Mouse (Mus musculus) frontal cortex, postnatal 25 days (tissue): ENCODE measurements around the gene Fkbp9.

ENCODE experiments used
- DNase-seq, 2 experiments: peaks; one replicate each; pipeline ENCODE4 v3.0.0; 2022; ENCODE audit warnings: low spot score in 2 of 2

The Fkbp9 gene

DNA sequence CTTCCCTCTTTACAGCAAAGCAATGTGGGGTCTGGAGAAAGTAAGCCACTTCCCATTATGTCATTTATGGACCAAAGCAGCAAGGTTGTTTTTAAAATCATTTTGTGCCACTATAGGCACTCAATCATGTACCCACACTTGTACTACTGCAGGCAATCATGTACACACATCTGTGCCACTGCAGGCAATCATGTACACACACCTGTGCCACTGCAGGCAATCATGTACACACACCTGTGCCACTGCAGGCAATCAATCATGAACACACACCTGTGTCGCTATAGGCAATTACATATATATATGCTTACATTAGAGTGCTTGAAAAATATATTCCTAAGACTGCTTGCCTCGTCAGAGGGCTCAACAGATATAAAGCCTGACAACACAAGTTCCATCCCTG, 73.1 kb downstream of the Fkbp9 start:
- DNase-seq = no peak

DNA sequence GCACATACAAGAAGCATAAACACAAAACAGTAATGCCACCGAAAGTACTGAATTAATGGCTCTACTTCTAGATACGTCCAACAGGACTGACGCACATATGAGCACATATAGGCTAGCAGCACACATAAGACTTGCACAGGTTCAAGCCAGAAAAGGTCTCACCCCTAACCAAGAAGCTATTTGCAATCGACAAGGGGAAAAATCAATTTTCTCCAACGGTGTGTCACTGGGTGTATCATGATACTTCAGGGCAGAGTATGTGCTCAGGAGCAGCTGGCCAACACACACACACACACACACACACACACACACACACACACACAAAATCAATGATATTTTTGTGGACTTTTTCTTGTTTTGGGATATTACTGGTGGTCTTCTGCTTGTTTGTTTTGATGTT, 73.6 kb downstream of the Fkbp9 start:
- no peak for DNase-seq

DNA sequence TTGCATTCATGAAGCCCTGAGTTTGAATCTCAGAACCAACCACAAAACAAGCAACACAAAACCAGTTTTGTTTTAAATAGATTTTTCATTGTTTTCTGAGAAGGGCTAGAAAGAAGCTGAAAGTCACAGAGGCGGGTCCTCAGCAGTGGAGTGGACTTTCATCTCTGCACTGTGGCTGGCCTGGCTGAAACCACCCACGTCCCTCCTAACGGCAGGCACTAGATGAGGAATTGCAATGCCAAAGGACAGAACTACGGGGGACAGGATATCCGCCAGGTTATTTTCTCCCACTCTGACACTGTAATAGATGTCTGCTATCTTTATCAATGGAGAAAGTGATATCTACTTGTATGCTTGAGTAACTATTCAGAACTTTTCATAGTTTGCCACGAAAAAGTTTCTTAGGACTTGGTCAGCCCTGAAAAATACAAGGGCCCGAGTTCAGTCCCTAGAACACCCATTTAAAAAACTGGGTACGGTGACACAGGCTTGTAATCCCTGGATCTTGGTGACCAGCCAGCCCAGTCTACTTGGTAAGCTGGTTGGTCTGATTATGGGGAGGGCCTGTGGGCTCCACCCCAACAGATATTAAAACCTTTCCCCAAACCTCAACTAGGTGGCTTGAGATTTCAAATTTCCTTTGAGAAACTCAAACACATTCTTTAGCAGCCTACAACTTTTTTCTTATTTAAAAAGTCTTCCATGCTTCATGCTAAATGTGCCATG, 74.4 kb downstream of the Fkbp9 start:
- no peak for DNase-seq

DNA sequence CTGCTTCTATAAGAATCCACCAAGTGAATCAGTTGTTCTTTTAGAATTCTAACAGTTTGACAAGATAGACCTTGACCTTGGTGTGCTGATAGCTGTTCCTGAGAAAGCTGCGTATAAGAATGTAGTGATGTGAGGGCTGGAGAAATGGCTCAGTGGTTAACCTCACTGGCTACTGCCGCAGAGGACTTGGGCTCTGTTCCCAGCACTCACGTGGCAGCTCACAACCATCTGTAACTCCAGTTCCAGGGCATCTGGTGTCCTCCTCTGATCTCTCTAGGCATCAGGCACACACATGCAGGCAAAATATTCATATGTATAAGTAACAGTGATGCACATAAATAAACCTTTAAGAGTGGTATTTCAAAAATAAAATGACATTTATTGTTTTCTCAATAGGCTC, 76.1 kb downstream of the Fkbp9 start:
- no peak for DNase-seq

DNA sequence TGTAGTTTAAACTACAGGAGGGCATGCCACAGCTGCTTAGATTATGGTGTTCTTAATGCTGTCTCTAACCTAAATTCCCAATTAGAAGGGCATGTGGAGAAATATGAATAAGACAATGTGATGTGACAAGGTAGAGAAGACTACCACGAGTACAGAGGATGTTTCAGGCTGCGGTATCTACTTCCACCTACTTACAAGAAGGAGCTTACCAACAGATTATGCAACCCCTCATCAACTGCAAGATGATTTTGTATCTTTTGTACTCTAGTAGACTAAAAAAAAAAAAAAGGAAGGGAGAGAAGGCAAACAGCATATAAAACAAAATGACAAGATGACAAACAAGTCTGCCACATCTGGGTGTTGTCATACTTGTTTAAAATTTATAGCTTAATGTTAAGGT, 76.5 kb downstream of the Fkbp9 start:
- no peak for DNase-seq

DNA sequence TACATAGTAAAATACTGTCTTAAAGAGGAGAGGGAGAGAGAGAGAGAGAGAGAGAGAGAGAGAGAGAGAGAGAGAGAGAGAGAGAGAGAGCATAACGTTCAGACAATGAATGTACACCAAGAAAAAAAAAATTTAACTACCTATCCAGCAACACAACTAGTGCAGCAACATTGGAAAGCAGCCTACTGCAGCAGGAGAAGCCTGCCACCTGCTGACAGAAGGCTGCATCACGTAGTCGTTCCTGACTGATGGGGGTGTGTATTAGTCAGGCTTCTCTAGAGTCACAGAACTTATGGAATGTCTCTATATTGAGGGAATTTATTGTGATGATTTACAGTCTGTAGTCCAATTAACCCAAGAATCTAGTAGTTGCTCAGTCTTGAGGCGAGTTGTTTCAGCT, 77.1 kb downstream of the Fkbp9 start:
- no peak for DNase-seq

DNA sequence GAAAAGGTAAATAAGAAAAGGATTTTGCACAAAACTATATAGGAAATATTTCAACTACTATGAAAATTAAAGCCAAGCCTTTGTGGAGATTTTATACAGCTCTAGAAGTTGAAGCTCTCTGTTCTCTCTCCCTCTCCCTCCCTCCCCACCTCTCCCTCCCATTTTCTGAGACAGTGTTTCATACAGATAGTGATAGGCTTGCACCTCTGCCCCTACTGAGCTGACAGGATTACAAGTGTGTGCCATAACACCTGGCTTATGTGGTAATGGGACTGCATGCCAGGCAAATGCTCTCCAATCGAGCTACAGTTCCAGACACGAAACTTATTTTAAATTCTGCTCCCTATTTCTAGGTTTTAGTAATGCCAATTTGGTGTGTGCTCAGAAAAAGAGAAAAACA, 79.1 kb downstream of the Fkbp9 start:
- no peak for DNase-seq

DNA sequence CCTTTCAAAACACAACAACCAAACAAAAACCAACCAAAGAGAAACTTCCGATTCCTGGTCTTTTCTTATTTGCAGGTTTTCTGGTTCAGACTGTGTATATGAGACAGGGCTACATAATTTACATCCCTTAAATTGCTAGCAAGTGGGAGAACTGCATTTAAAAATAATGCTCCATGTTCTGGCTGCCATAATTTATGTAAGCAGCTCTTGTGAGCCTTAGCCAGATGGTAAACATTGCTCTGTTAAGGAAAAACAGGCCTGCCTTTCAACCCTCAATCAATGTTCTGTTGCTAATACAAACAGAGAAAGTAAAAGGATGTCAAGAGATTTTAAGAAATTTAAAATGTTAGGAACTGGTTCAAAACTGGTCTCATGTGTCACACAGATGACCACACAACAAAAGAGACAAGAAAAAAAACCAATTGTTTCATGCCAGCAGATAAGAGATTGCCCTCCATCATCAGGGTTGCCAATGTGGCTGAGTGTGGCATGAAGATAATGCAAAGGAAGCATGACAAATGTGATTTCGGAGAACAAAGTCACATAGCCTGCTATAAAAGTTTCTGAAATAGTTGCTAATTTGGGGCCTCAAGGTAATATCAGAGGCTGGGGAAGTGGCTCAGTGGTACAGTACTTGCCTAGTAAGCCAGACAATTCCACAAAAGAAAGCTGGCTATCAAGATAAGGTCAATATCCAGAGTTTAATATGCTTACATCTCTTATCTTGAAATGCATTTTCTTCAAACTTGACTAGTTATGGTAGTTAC, 81.4 kb downstream of the Fkbp9 start:
- DNase-seq = no peak

DNA sequence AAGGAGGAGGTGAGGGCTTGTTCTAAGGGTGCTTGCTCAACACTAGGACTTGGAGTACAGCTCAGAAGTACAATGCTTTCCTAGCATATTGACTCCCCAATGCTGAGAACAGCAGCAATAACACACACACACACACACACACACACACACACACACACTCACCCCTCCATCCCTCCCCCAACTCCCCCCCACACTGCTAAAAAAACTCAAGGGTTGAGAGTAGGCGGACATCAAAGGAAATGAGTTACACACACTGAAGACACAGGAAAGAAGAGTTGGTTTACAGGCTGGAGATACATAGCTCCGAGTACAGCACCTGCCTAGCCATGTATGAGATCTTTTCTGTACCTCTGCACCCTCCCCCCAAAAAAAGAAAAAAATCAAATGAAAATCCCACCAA, 84.4 kb downstream of the Fkbp9 start:
- no peak for DNase-seq

DNA sequence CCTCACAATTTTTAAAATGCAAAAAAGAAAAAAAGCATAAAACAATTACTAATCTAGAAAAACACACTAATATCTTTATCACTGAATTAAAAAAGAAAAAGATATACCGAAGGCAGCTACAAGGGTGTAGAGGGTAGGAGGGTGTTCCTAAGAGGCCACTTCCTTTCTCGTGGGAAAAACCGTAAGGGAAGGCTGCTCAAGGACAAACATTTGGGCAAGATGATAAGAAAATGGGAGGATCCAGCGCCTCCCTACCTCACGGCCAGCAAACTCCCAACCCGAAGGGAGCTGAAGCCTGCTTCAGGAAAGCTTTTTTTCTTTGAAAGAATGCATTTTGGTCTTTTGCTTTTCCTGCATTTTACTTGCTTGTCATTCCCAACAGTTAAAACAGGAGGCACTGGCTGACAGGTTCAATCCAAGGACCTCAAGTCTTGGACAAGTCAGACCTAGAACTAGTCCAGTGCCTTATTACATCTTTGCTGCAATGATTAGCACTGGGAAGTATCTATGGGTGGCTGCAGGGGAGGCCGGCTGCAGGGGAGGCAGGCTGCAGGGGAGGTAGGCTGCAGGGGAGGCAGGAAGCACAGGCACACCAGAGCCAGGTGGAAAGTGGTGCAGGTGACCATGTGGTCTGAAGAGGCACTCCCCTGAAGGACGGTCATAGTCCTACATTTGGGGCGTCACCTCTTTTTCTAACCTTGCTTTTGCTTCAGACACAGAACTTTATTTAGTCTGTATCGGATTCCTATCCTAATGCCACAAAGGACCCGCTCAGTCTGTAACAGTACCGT, 85.9 kb downstream of the Fkbp9 start:
- no peak for DNase-seq

DNA sequence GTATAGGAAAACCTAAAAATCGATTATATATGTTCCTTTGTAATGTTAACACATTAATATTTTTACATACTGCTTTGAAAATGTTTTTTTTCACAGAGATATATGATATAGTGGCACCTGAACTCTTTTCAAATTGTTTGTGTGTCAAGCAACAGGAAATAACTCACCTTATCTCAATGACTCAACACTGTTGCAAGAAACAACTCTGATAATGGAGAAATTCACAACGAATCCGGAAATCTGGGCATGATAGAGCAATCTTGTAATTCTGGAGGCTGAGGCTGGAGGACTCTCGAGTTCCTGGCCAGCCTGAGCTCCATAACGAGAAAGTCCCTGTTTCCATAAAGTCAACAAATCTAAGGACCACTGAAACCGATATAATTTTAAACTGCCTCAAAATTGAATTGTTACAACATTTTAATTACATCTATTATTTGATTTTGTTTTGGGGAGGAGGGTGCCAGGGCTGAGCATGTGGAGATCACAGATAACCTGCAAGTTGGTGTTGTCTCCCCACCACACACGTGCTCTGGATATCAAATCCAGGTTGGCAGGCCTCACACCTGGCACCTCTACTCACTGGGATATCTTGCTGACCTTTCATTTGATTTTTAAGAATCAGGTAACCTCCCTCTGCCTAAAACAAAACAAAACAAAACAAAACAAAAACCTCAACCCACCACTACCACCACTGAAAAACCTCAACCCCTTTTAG, 87.6 kb downstream of the Fkbp9 start:
- no peak for DNase-seq

DNA sequence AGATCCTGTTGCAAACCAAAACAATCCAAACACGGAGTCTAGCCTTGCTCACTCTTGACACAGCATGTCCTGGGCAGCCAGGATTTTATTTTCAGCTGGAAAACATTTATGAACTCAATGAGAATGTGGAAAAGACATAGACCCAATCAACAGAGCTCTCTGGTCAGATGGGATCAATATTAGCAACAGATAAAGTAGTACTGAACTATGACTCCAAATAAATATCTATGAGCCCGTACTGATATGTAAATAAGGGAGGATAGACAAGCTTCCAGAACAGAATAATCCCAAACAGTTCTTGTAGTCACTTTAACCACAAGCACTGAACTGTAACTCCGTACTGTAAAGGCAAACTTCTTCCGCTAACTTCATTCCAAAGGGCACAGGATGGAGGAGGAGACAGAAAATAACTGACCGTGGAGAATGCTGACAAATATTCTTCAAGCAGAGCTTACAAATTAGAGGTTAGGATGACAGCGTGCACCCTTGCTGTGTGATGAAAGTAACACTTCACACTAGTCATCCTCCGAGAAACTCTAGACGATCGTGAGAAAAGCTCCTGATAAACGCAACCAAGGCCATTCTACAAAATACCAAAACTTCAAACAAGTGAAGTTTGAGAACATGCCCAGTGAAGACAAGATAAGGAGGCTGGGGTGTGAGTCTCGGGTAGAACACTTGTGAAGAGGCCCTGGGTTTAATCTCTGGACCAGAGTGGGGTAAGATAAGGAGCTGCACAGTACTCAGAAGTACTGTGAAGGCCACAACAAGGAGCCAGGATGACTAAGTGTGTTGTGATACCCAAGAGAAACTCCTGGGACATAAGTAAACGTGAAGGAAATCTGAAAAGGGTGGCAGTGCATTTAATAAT, 88.6 kb downstream of the Fkbp9 start:
- no peak for DNase-seq

DNA sequence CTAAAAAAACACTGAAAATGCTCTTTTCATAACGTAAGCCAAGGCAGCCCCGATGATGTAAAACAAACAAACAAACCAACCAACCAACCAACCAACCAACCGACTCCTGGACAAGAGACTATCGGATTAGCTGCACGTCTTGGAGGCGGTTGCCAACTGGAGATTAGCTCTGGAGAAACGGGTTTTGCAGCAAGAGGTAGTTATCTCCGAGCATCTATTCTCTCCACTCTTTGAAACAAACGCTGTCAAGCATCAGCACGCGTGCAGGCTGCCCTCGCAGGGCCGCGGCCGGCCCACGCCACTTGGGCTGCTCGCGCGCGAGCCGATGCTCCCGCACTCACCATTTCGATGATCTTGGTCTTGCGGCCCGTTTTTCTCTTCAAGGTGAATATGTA, 91.5 kb downstream of the Fkbp9 start:
- DNase-seq = no peak

DNA sequence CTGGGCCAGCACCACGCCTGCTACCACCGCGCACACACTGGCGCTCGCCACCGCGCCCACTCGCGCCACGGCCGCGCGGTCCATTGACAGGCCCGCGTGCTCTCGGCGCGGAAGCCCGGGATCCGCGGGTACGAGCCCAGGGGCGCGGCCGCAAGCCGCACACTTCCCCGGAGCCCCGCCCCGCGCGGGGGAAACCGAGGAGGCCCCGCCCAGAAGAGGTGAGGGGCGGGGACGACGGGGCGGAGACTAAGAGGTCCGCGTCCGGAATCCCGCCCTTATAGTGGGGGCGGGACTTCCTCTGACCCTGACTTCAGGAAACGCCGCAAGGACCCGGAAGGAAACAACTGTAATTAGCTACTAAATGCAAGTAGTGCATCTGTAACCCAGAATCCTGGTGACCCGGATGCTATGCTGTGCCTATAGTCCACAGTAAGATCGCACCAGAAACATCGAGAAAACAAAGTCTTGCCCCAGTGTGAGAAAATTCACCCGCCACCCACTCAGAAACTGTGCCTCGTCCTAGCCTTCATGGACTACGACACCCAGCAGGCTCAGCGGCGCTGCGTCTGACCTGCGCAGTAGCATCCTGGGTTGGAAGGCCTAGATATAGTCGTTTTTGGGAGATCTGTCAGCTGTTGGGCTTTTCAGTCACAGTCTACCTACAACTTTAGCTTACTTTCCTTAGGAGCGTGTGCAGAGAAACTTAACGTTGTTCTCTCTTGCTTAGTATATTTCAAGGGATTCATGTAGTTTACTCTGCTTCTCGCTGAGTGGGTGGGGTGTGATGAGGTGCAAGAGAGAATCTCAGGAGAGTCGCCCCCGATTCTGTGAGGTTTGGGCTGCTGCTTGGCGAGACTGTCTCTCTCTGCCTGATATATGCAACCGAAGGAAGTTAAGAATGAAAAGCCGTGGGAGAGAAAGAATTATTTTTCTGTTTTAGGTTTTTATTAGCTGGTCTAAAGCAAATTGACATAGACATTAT, 92.2 kb downstream of the Fkbp9 start, which contains the start of the genes Nt5c3 and Vmn1r4:
TSS of gene Nt5c3 (minus strand) at position 207 of the 982 bp plus-strand sequence.
TSS of gene Vmn1r4 (plus strand) at position 290 of the 982 bp plus-strand sequence.
- peak; percentile 86 to 89 for DNase-seq
